Mouse (Mus musculus) hindbrain, embryonic 13.5 days (tissue): ENCODE data around the gene Spo11. TPM values are rescaled to one million over a fixed set of nuclear protein-coding genes. Genes with fewer than 3 reads are reported as not detected.
A peak's percentile ranks its signal among the peaks of the same experiment; 100 is the strongest.

Experiments used
- ATAC-seq: fragments of 200-750 bp; cut with Nextera tagmentation; 2 replicates; pipeline ENCODE4 v1.8.0; 2017; ENCODE audit warnings: moderate TSS enrichment; ENCODE audit not compliant: low FRiP score
- H3K27ac ChIP-seq: fragments of 300-500 bp; sonication (generic); 2 replicates; pipeline ENCODE4 v1.5.1; 2015; ENCODE audit warnings: inconsistent platforms, mild to moderate bottlenecking, moderate library complexity
- H3K27me3 ChIP-seq: fragments of 300-500 bp; sonication (generic); 2 replicates; pipeline ENCODE4 v1.6.1; 2015; ENCODE audit warnings: mild to moderate bottlenecking, inconsistent platforms
- H3K36me3 ChIP-seq: fragments of 300-500 bp; sonication (generic); 2 replicates; pipeline ENCODE4 v1.6.1; 2015; ENCODE audit warnings: mild to moderate bottlenecking, inconsistent platforms
- H3K4me1 ChIP-seq: fragments of 300-500 bp; sonication (generic); replicated peaks from 2 replicates; pipeline ENCODE4 v1.6.1; 2015; ENCODE audit warnings: inconsistent platforms
- H3K4me2 ChIP-seq: fragments of 300-500 bp; sonication (generic); 2 replicates; pipeline ENCODE4 v1.6.1; 2015; ENCODE audit warnings: inconsistent platforms, mild to moderate bottlenecking, moderate library complexity
- H3K4me3 ChIP-seq: fragments of 300-500 bp; sonication (generic); 2 replicates; pipeline ENCODE4 v1.5.1; 2015; ENCODE audit warnings: mild to moderate bottlenecking, inconsistent platforms
- H3K9ac ChIP-seq: fragments of 300-500 bp; sonication (generic); 2 replicates; pipeline ENCODE4 v1.6.1; 2015; ENCODE audit warnings: mild to moderate bottlenecking, inconsistent platforms
- H3K9me3 ChIP-seq: fragments of 300-500 bp; sonication (generic); 2 replicates; pipeline ENCODE4 v1.6.1; 2016; ENCODE audit warnings: inconsistent platforms
- WGBS: fragments of 180-500 bp; shearing (Covaris S2); methylation state at CpG from one replicate; pipeline ENCODE4 v1.1.7; 2015; 5-methylcytosine and 5-hydroxymethylcytosine counted together
- polyA plus RNA-seq: library from polyadenylated mRNA; unstranded; fragments of >200 nt; fragmentation: Nextera tagmentation; extraction: Ambion mirVana; gene quantifications from 2 replicates; pipeline ENCODE4 v1.2.1, GENCODE M21; 2015

Gene Spo11
- polyA plus RNA-seq, 1 experiment from 2014 or later: 0.79 TPM

DNA sequence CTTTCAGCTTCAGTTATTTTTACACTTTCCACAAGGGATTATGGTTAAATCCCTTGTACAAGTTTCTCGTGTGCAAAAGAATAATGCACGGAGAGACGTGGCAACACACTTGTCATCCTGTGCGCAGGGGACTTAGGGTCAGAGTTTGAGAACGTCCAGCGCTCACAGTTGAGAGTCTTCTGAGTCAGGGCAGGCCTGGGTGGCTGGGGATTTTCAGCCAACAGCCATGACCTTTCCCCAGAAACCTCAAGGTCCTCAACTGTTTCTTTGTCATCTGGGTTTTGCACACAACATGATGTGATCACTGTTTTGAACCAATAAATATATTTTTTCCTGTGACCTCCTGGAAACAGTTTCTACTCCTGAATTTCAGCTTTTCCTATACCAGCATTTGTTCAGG is 12.7 kb downstream of the Spo11 start:
- no peak overlapping the region for H3K27ac ChIP-seq
- WGBS: 87% methylated on average over 6 of the region's 6 CpGs
- 0 out of 2 replicates have a peak, but pooled peaks cover 5% of the 10 kb centered on the region for H3K27me3 ChIP-seq

DNA sequence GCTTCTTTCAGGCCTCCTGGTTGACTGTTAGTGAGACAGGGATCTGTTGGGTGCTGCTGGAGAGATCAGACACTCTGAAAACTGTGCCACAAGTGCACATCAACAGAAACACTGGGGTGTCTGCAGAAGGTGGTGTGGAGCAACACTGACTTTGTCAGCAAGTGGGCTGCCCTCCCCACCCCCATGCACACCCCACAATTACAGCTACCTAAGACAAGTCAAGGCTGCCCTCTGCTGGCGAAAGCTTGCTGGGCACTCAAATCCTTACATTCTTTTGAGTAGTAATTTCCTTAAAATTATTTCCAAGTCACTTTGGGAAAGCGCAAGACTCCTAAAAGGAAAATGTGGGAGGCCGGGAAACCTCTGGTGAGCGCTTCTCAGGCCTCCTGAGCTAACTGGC is 18.7 kb downstream of the Spo11 start:
- H3K36me3 ChIP-seq: no peaks in the 10 kb centered on the region
- 0 out of 2 replicates have a peak, but pooled peaks cover 5% of the 10 kb centered on the region for H3K27me3 ChIP-seq
- no peaks in the 10 kb centered on the region for H3K9me3 ChIP-seq
- no peak overlapping the region for H3K27ac ChIP-seq
- ATAC-seq: no peak
- no peak overlapping the region for H3K9ac ChIP-seq
- H3K4me2 ChIP-seq: no peak overlapping the region
- 22% methylated on average over 4 of the region's 4 CpGs for WGBS
- no peak overlapping the region for H3K4me3 ChIP-seq
- peaks cover 7% of the 10 kb centered on the region for H3K4me1 ChIP-seq

More for the DNA sequence above, 12.7 kb downstream of the Spo11 start:
- Histone ChIP-seq H3K9me3 (no peaks in the 10 kb centered on the region), H3K4me3 (no peak overlapping the region), H3K4me2 (no peak overlapping the region), H3K9ac (no peak overlapping the region), H3K4me1 (no peaks in the 10 kb centered on the region), H3K36me3 (no peaks in the 10 kb centered on the region)
- ATAC-seq: no peak

DNA sequence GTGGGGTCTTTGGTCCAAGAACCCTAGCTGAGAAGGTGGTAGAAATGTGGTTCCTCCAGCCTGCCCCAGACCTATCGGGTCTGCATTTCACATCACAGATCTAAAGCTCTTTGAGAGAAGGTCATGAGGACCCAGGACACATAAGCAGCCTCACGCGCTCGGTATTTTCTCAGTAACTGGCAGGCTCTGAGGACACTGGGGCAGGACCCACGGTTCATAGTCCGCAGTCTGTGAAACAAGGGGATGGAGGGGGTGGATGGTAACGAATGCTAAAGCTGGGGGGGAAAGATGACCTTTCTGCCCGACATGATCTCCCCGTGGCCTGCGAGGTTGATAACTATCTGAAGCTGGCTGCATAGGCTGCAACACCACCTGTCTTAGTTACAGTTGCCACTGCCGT is 20.2 kb downstream of the Spo11 start:
- 71% methylated on average over 11 of the region's 11 CpGs for WGBS
- Histone ChIP-seq H3K36me3 (peaks cover 8% of the 10 kb centered on the region), H3K4me1 (peaks cover 18% of the 10 kb centered on the region), H3K9ac (no peak overlapping the region), H3K4me2 (no peak overlapping the region), H3K4me3 (no peak overlapping the region), H3K9me3 (no peaks in the 10 kb centered on the region), H3K27ac (no peak overlapping the region), H3K27me3 (0 out of 2 replicates have a peak, but pooled peaks cover 5% of the 10 kb centered on the region)
- no peak for ATAC-seq

DNA sequence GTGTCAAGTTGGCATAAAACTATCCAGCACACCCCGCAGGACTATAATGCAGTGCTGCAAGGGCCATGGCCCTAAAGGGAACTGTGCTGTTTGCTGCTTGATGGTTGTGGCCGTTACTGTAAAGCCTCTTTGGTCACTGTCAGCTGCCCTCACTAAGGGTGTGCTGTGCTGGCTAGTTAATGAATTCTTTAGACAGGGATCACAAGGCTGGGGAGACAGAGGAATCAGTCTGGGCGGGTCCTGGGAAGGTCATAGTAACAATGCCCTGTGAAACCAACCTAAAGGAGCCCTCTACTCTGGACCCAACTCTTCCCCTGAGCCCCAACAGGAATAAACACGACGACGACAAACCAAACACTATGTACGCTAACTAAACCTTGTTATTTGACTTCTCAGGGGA is 21.0 kb downstream of the Spo11 start:
- no peak for ATAC-seq

DNA sequence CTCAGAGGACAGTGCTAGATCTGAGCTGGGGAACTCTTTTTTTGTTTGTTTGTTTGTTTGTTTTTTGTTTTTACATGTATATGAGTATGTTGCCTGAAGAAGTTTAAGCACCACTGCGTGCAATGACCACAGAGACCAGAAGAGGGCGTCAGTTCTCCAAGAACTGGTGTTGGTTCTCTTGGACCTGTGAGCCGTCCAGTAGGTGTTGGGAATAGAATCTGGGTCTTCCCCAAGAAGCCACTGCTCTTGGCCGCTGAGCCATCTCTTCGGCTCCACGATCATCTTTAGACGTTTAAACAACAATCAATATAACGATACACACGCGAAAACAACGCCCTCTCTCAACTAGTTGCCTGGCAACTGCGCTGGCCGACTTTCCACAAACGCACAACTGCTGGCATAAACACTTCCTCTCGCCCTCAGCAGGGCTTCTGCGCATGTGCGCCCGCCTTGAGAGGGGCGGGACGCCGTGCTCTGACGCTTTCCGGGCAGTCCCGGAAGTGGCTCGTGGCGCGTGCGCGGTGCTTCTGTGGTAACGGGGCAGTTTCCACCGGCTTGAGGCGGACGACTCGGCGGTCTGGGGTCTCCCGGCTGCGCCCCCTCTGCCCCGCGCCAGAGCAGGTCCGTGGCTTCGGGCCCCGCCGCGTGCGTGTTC is 22.3 kb downstream of the Spo11 start, which contains the start of gene Rae1:
TSS of gene Rae1 (plus strand) at position 488 of the 655 bp plus-strand sequence.
- 0 out of 2 replicates have a peak, but pooled peaks cover 5% of the 10 kb centered on the region for H3K27me3 ChIP-seq
- H3K9me3 ChIP-seq: no peaks in the 10 kb centered on the region
- H3K4me3 ChIP-seq: peak within 1 kb of the TSS; percentile 99
- H3K4me1 ChIP-seq: peaks cover 18% of the 10 kb centered on the region
- H3K27ac ChIP-seq: peak within 1 kb of the TSS; percentile 89
- peak within 1 kb of the TSS; percentile 86 for H3K4me2 ChIP-seq
- peak; percentile 97 for ATAC-seq
- under 1% methylated on average over 38 of the region's 45 CpGs for WGBS
- peaks cover 28% of the 10 kb centered on the region for H3K36me3 ChIP-seq
- H3K9ac ChIP-seq: peak within 1 kb of the TSS; percentile 97

More for the DNA sequence above, 21.0 kb downstream of the Spo11 start:
- no peaks in the 10 kb centered on the region for H3K9me3 ChIP-seq
- 0 out of 2 replicates have a peak, but pooled peaks cover 5% of the 10 kb centered on the region for H3K27me3 ChIP-seq
- WGBS: 70% methylated on average over 7 of the region's 7 CpGs
- peaks cover 18% of the 10 kb centered on the region for H3K4me1 ChIP-seq
- H3K4me3 ChIP-seq: no peak overlapping the region
- peaks cover 15% of the 10 kb centered on the region for H3K36me3 ChIP-seq
- H3K4me2 ChIP-seq: no peak overlapping the region
- H3K9ac ChIP-seq: no peak overlapping the region
- H3K27ac ChIP-seq: no peak overlapping the region

DNA sequence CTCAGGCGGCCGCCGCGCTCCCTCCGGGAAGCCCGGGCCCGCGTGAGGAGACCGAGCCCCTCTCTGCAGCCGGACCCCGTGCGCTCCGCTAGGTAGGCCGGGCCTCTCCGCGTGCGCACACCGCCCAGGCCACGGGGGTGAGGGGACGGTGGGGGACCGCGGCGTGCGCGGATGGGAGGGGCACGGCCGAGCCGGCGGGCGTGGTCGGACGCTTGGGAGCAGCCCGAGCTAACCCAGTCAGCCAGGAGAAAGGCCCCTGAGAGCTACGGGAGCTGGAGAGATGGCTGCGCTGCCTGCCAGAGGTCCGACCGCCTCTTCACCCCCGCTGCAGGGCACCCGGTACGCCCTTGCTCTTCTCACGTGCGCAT is 22.8 kb downstream of the Spo11 start:
- Histone ChIP-seq H3K4me2 (peak overlapping the region; percentile 86), H3K4me3 (peak overlapping the region; percentile 99), H3K9ac (peak overlapping the region; percentile 97), H3K36me3 (peaks cover 33% of the 10 kb centered on the region), H3K27ac (peak overlapping the region; percentile 89), H3K4me1 (peaks cover 18% of the 10 kb centered on the region), H3K9me3 (no peaks in the 10 kb centered on the region), H3K27me3 (0 out of 2 replicates have a peak, but pooled peaks cover 5% of the 10 kb centered on the region)
- 0% methylated on average over 40 of the region's 42 CpGs for WGBS
- ATAC-seq: peak; percentile 89

DNA sequence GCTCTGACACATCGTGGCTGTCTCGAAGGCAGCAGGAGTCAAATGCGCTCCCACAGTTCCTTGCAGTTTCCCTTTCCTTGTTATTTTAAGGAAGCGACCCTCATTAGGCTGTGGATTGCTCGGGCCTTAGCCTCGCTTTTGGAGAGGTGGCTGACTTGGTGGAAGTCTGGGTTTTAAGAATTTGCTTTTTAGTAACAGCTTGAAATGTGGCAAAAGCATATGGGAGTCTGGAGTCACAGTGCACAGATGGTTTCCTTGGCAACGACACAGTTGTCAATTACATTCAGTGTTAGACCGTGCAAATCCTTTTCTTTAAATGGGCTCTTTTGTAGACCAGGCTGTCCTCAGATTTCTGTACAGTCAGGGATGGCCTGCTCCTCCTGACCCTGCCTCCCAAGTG is 23.4 kb downstream of the Spo11 start:
- H3K4me3 ChIP-seq: peak overlapping the region; percentile 99
- 0 out of 2 replicates have a peak, but pooled peaks cover 5% of the 10 kb centered on the region for H3K27me3 ChIP-seq
- H3K9ac ChIP-seq: peak overlapping the region; percentile 97
- 21% methylated on average over 8 of the region's 8 CpGs for WGBS
- no peak overlapping the region for H3K27ac ChIP-seq
- no peaks in the 10 kb centered on the region for H3K9me3 ChIP-seq
- peak overlapping the region; percentile 86 for H3K4me2 ChIP-seq
- ATAC-seq: no peak
- peaks cover 18% of the 10 kb centered on the region for H3K4me1 ChIP-seq
- peaks cover 39% of the 10 kb centered on the region for H3K36me3 ChIP-seq

DNA sequence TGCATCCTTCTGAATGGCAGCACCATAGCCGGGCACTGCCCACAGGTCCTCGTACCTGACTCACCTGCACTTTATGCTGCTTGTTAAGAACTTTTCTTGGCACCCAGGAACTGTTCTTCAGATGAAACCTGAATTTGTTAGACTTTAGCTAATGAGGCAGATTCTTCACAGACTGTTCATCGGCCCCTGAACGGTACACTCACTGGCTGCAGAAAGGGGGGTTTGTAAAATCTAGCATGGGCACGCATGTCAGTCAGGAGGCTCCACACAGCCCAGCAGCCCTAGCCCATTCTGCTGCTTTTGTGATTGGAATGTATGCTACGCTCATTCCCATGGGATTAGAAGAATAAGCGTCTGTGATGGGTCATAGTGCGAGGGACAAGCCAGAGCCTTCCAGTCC is 26.2 kb downstream of the Spo11 start:
- WGBS: 91% methylated on average over 8 of the region's 8 CpGs
- no peak for ATAC-seq
- Histone ChIP-seq H3K27me3 (no peaks in the 10 kb centered on the region), H3K27ac (no peak overlapping the region), H3K4me1 (peaks cover 18% of the 10 kb centered on the region), H3K4me3 (no peak overlapping the region), H3K9me3 (no peaks in the 10 kb centered on the region), H3K36me3 (peaks cover 67% of the 10 kb centered on the region), H3K9ac (no peak overlapping the region), H3K4me2 (no peak overlapping the region)

DNA sequence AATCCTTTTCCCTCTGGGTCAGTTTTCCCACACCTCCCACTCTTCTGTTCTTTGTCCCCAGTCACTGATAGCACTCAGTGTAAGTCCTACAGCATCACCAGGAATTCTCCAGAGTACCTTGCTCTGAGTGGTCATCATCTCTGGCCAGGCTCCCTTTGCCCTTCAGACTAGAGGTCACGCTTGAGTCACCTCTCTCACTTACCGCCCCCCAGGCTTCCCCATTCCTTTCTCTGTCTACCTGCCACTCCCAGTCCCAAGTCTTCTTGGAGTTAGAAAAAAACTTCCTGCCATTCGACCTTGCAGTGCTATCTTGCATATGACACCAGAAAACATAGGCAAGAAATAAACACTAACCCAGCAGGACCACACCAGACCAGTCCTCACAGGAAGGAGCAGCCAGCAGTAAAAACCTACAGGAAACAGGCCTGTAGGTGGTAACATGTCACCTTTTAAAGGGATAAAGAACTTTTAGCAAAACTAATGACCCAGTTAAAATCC is 32.8 kb downstream of the Spo11 start:
- no peak overlapping the region for H3K9ac ChIP-seq
- H3K4me2 ChIP-seq: no peak overlapping the region
- no peaks in the 10 kb centered on the region for H3K9me3 ChIP-seq
- H3K27me3 ChIP-seq: no peaks in the 10 kb centered on the region
- WGBS: 79% methylated on average over 3 of the region's 3 CpGs
- no peak overlapping the region for H3K27ac ChIP-seq
- no peak overlapping the region for H3K4me3 ChIP-seq
- H3K4me1 ChIP-seq: no peaks in the 10 kb centered on the region
- ATAC-seq: no peak
- peaks cover 99% of the 10 kb centered on the region for H3K36me3 ChIP-seq

DNA sequence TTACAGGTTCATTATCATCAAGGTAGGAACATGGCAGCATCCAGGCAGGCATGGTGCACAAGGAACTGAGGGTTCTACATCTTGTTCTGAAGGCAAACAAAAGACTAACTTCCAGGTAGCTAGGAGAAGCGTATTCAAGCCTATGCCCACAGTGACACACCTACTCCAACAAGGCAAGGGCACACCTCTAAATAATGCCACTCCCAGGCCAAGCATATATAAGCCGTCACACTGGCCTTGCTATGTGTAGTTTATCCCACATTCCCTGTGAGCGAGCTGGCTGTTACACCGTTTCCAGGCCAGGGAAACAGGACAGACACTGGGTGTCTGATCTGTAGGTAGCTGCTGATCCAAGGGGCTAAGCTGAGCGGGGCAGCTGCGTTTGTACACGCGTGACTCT is 33.9 kb downstream of the Spo11 start:
- Histone ChIP-seq H3K4me1 (no peaks in the 10 kb centered on the region), H3K4me3 (no peak overlapping the region), H3K27ac (no peak overlapping the region), H3K4me2 (no peak overlapping the region), H3K27me3 (no peaks in the 10 kb centered on the region), H3K9me3 (no peaks in the 10 kb centered on the region), H3K9ac (no peak overlapping the region), H3K36me3 (peaks cover 100% of the 10 kb centered on the region)
- ATAC-seq: no peak
- WGBS: 97% methylated on average over 8 of the region's 8 CpGs

DNA sequence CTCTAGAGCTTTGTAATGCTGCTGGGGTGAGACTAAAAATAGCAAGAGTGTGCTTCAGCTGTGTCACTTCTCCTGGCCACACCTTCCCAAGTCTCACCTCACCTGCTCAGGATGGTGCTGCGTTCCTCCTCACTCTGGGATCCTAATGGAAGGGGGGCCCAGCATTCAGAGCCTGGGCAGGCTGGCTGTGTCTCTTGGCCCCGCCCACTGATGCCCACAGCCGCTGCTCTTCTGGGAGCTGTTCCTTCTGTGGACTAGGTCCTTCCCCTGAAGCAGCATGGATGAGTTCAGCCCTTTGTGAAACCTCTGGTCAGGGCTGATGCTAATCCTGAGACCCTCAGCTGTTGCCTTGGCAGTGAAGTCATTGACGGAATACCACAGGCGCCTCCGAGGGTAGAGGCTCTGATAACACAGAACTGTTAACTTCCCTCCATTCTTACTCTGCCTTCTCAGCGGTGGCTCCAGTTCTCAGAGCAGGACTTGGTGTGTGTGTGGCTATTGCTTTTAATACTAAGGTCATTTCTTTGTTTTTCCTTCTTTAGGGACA is 37.3 kb downstream of the Spo11 start:
- WGBS: 83% methylated on average over 7 of the region's 7 CpGs
- peaks cover 68% of the 10 kb centered on the region for H3K36me3 ChIP-seq
- no peak for ATAC-seq

DNA sequence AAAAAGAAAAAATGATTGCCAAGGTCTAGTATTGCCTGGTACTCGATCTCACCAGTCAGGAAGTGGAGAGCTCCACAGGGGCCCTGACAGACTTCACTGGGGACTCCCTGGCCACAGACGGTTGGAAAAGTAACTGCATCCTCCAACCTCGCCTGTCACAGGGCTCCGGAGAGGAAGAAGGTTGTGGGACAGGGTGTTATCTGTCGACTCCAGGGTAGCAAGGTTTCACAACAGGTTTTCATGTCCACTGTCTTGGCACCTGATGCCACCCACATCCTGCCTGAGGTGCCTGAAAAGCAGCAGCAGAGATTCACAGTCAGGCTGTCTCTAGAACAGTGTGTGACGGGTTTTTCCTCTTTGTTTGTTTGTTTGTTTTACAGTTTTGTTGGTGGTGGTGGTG is 40.4 kb downstream of the Spo11 start:
- Histone ChIP-seq H3K9me3 (no peaks in the 10 kb centered on the region), H3K4me3 (no peak overlapping the region), H3K4me1 (peaks cover 22% of the 10 kb centered on the region), H3K4me2 (no peak overlapping the region), H3K9ac (no peak overlapping the region), H3K27ac (no peak overlapping the region), H3K36me3 (peaks cover 37% of the 10 kb centered on the region), H3K27me3 (peaks cover 42% of the 10 kb centered on the region)
- WGBS: 44% methylated on average over 6 of the region's 6 CpGs
- ATAC-seq: no peak

More for the DNA sequence above, 37.3 kb downstream of the Spo11 start:
- Histone ChIP-seq H3K27ac (no peak overlapping the region), H3K9me3 (no peaks in the 10 kb centered on the region), H3K4me1 (peaks cover 7% of the 10 kb centered on the region), H3K4me3 (no peak overlapping the region), H3K27me3 (peaks cover 27% of the 10 kb centered on the region), H3K9ac (no peak overlapping the region), H3K4me2 (no peak overlapping the region)
